Mouse (Mus musculus) thymus, postnatal 14 days (tissue): ENCODE measurements around the gene Gm49486.
A peak's percentile ranks its signal among the peaks of the same experiment; 100 is the strongest.
"Not testable (repeated sequence)": the region's sequence is repeated elsewhere in the genome, so short reads cannot be mapped to it uniquely, and the experiment has no call there.

Source experiments
- DNase-seq: peaks from one replicate; pipeline ENCODE4 v3.0.0; 2021

The Gm49486 gene

GRCm38 (mm10) chr15:79229058-79229821, at the start of gene Gm49486, which contains the start of gene Pick1:
Gene Gm49486, plus strand, starts transcription at chr15:79229391.
Gene Pick1, plus strand, starts transcription at chr15:79229173.
- DNase-seq: peak; percentile 91

DNA sequence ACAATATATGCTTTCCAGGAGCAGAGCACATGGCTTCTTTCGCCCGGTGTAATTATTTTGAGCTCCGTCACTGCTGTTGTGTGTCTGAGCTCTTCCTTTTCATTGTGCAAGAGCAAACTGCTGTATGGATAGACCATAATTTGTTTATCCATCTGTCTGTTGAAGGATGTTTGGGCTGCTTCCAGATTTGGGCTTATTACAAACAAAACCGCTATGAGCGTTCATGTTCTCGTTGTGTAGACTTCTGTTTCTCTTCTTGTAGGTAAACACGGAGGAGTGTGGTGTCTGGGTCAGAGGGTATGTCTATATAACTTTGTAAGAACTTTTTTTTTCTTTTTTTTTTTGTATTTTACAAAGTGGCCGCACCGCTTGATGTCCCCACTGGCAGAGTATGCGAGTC, 44.0 kb upstream of the Gm49486 start:
- no peak for DNase-seq

GRCm38 (mm10) chr15:79187819-79188218, 41.4 kb upstream of the Gm49486 start:
- DNase-seq: no peak

DNA sequence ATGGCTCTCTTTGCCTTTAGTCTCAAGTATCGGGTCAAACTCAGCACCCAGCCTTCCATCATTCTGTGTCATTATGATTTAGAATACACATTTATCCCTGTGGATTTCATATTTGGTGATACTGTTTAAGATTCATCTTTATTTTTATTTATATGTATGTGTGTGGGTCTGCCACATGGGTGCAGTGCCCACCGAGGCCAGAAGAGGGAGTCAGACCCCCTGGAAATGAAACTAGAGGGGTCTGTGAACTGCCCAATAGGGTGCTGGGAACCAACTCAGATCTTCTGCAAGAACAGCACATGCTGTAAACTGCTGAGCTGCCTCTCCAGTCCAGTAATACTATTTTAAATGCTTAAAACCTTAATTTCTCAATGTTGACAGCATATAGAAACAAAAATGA, 37.8 kb upstream of the Gm49486 start:
- no peak for DNase-seq

- no peak for DNase-seq
These were observed 36.7 kb upstream of the Gm49486 start for GRCm38 (mm10) chr15:79192450-79192849.

DNA sequence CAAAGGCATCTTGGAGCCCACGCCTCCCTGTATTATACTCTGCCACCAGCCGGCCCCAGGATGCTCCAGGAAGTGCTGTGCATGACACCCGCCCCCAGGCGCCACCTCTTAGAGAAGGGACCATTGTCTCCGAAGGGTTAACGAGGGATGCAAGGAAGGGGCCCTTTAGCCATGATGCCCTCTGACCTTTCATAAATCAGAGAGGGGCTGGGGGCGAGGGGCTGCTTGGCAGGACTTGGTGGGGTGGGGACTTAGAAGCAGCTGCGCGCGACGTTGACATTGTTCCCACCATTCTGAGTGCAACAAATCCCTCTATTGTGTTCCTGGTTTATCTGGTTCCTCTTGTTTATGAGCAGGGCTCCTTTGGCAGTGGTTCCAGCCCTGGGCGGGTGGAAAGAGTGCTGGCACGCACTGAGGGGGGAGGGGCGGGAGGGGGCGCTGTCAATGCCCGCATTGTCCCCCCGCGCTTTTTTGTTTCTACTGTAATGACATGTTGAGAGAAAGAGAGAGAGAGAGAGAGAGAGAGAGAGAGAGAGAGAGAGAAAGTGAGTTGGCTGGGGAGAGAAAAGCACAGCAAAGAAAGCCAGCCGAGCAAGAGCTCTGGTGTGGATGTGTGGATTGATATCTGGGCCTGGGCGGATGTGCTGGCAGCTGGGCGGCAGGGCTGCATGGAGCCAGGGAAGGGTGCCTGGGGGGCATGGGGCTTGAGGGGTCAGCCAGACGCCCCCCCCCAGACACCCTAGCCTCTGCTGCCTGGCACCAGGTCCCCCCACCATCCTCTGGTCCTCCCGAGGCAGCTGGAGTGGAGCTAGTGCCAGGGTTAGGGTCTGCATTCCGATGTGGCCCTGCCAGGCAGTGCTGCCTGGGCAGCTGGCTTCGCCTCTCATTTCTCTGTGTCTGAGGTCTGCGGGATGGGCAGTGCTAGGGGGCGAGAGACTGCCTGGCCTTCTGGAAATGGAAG, 36.0 kb upstream of the Gm49486 start:
- no peak for DNase-seq

DNA sequence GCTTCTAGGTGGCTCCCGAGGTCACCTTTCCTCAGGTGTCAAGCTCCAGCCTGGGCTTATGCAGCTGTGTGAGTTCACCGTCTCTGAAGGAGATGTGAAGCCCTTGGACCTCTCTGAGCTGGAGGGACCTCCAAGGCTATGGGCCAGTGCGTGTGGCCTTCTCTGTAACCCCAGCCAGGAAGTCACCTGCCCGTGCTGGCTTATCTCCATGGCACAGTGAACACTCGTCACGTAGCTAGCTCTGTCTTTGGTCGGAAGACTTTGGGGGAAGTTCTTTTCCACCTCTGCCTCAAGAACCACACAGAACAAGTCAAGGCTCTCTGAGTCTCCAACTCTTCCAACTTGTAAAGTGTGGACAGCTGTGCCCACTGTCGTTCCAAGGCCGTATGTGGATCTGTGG, 35.1 kb upstream of the Gm49486 start:
- DNase-seq: no peak

GRCm38 (mm10) chr15:79194946-79195345, 34.2 kb upstream of the Gm49486 start:
- DNase-seq: no peak

DNA sequence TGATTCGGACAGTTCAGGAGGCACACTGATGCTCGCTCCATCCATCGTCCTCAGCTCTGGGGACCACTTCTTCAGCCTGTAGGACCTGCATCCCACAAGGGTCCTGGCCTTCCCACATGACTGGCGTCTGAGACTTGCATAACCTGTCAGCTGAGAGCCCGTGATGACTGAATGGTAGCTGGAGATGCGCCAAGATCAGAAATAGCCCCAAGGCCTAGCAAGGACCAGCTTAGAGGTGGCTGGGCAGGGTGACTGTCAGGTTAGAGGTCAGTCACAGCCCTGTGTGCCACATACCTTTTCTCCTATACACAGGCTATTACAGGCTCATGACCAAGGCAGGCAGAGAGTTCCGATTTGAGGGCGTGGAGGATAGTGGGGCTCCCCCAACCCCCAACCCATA, 33.7 kb upstream of the Gm49486 start:
- DNase-seq: no peak

GRCm38 (mm10) chr15:79199390-79199976, 29.7 kb upstream of the Gm49486 start:
- no peak for DNase-seq

DNA sequence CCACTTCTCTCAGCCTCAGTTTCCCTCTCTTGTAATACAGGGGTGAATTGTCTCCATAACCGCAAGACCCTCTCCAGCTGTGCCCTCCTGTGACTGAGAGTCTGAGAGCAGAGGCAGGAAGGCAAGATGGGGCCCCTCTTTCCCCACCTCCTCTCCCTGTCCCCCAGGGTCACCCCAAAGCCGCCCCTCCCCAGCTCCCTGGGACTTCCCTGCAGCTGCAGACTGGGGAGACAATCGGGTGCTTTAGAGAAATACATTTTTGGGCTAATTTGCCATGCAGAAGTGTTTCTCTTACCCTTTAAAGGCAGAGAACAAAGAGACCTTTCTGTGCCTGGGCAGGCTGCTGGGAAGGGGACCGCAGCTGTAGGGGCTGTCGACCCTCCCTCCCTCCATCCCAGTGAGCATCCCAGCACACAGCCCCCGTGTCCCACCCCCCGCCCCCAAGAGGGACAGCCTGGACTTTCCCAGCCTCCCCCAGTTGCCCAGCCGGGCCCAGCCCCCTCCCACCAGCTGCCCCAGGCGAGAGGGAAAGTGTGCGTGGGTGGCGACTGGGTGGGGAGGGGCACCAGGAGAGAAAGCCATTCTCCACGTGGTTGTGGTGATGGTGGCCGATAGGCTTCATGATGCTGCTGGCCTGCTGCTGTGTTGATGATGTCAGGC, 27.6 kb upstream of the Gm49486 start:
- DNase-seq: no peak

GRCm38 (mm10) chr15:79202575-79202974, 26.6 kb upstream of the Gm49486 start:
- DNase-seq: no peak

GRCm38 (mm10) chr15:79208211-79208610, 21.0 kb upstream of the Gm49486 start:
- DNase-seq: no peak

DNA sequence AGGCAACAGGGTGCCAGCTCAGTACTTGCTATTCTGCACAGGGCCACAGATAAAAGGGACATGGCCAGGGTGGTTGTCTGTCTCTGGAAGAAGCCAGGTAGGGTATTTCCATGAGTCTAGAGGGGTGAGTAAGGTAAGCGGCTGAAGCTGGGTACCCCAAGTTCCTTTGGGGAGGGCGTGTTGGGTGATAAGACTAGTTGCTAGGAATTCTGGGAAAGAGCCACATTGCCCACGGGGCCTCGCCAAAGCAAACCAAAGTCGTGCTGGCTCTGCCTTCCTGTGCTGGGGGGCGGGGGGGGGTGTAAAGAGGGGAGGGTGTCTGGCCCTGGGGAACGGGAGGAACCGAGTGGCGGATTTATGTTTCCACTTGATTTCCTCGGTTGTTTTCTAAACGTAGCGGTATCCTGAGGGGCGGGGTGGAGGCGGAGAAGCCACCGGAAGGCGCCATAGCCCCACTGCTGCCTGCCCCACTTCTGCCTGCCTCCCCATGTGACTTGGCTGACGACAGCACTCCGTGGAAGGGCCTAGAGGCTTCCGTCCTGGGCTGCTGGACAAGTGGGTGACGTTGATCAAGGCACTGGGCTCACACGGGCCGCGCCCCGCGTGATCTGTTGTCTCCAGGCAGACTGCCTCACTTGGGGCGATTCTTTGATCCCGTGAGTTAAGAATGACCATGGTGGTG, 20.3 kb upstream of the Gm49486 start:
- DNase-seq: peak; percentile 77

DNA sequence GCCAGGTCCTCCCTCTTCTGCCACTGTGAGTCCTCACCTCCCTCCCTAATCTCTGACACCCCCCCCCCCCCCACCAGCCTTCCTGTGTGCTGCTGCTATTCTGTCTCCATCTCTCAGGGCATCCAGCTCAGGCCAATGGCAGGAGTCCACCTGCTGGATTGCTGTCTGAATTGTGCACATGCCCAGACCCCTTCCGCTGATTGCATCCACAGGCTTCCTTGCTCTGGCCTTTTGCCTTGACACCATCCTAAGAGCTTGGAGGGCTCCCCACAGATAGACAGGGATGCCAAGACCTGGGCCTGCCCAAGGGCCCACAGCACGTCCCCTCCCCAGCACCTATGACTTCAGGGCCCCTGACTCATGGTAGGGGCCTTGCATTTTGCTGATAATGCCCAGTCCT, 18.8 kb upstream of the Gm49486 start:
- DNase-seq: no peak

DNA sequence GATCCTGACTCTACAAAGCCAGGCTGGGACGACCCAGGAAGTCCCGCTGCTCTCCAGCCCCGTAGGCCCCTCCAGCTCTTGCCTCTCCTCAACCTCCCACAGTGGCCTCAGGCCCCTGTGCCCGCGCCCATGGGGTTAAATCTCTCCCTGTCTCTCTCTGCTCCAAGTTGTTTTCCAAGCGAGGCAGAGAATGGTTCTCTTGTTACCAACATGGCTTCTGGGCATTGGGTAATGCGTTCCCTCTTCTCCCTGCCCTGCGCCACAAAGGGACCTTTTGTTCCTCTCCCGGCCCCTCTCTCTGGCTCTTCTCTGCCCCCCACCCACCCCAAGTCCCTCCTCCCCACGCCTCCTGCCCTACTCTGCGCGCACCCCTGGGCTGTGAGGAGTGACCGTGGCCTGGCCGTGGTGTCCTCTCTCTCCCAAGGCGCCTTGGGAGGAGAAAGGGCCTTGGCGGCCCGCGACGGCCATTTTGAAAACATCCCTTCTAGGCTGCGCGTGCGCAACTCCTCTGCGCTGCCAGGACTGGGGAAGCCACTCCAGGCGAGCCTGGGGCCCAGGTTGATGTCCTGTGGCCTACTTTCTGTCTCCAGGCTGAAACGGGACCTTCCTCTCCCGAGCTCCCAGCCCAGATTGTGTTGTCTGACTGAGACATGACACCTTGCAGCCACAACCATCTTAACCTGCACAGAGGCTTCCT, 16.3 kb upstream of the Gm49486 start:
- no peak for DNase-seq

DNA sequence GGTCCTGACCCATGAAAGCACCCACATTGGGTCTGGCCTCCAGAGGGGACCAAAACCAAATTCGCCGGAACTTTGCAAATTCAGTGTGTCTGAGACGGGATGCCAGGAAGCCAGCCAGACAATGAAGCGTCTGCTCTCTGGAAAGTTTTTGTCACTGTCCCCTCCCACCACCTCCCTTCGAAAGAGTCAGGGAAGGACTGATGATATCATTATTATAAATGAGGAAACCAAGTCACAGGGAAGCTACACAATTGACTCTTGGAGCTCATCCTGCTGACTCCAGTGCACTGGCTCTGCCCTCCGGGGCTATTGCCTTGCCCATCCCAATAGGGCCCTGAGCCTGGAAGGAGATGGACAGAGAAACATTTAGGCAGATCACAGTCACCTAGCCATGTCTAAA, 15.6 kb upstream of the Gm49486 start:
- DNase-seq: no peak

DNA sequence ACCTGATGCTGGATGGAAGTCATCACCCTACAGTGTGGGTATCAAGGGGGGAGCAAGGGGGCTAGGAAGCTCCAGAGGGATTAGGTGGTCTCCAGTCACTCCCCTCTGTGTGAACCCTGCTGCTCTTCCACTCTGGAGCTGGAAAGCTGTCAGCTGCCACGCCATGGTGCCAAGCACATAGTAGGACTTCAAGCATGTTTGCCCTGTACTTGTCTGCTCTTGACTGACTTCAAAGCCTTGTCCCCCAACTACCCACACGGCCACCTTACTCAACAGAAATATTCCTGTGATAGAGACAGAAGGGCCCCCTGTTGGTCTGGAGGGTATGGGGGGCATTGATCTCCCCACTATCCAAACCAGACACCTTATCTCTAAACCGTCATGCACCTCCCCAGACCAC, 13.0 kb upstream of the Gm49486 start:
- DNase-seq: no peak

DNA sequence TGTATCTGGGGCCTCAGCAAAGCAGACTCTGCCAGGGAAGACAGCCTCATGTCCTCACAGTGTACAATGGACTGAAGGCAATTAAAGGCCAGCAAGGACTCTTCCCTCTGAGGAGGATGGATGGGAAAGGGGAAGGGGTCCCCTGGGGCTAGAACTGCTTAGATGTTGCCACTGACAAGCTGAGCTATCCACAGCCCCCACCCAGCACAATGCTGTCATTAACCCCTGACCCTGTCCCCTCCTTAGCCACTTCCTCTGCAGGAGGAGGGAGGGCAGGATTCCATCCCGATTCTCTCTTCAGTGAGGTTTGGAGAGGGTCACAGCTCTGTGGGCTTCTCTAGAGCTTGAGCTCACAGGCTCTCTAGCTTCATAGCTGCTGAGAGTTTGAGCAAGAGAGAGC, 9.6 kb upstream of the Gm49486 start:
- no peak for DNase-seq

DNA sequence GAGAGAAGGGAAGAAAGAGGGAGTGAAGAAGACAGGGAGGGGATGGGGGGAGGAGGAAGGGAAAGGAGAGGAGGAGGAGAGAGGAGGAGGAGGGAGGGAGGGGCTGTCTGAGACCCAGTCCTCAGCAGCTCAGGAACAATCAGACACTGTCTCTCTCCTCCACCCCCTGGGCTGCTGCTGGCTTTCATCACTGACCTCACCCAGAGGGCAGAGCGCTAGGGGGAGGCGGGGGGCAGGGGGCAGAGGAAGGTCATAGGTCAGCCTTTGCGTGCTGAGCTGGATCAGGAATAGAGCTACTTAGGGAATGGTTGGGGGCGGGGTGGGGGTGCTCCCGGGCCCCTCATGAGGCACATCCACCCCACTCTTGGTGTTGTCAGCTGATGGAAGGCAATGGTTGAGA, 5.5 kb upstream of the Gm49486 start:
- DNase-seq: no peak

DNA sequence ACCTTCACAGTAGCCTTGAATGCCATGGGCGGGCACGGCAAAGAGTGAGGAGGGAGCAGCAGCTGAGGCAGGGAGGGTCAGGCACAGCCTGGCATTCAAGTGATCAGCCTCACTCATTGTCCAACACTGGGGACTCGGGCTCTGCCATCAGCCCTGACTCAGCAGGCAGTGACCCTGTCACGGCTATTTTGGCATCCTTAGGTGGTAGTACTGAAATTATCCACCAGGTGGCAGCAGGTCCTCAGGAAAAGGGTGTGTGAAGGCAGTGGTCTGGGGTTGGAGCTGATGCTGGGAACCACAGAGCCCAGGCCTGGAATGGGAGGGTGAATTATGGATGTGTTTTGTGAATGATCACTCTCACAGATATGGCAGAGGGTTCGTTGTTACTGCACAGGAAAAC, 4.5 kb upstream of the Gm49486 start:
- DNase-seq: peak; percentile 81

GRCm38 (mm10) chr15:79225780-79226179, 3.4 kb upstream of the Gm49486 start:
- not testable (repeated sequence) for DNase-seq
